8 mouse cellular contexts compared by ENCODE assay signal in the genomic region with DNA sequence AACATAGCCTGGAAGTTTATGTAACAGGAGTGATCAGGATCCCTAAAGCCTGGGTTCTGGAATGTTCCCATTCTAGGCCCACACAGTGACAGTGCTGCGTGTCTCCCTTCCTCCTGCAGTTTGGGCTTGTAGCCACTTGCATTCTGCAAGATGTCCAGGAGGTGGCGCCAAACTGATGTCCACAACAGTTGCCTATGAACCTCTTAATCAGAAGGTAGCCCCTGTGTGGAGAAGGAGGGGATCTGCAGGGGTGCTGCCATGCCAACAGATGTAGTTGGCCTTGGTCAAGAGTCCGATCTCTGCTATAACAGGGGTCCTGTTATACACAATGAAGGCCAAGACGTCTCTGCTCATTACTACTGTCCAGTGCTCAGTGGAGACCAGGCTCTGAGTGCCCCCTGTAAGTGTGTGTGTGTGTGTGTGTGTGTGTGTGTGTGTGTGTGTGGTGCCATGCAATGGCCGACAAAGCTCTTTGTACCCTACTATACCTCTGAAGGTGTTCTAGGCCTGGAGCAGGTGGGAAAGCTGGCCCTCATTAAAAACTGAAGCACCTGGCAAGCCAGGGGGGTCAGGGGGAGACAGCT. TPM values are rescaled to one million over a fixed set of nuclear protein-coding genes. Genes with fewer than 3 reads are reported as not detected.
A peak's percentile ranks its signal among the peaks of the same experiment; 100 is the strongest.
DNase-seq lines count a peak whose midpoint lies in the region; ATAC-seq and TF ChIP-seq lines count a peak whose summit lies in the region.

No protein-coding gene starts in this region.

- no peak overlapping the region for H3K9ac ChIP-seq in hindbrain, embryonic 16.5 days (ENCODE audit: low read depth, low read length)

- H3K36me3 ChIP-seq in hindbrain, embryonic 16.5 days (ENCODE audit: control insufficient read depth, insufficient read depth, low read length) = no peaks in the 10 kb centered on the region

- H3K4me3 ChIP-seq in hindbrain, embryonic 16.5 days (ENCODE audit: low read length) = no peak overlapping the region

- no peaks in the 10 kb centered on the region for H3K27me3 ChIP-seq in Patski
- no peaks in the 10 kb centered on the region for H3K27me3 ChIP-seq in hindbrain, embryonic 16.5 days (replicated peaks; ENCODE audit: control insufficient read depth, insufficient read depth, low read length)

- peaks cover 7% of the 10 kb centered on the region for H3K4me1 ChIP-seq in hindbrain, embryonic 16.5 days (ENCODE audit: control insufficient read depth, insufficient read depth, low read depth, low read length)

- WGBS in hindbrain, embryonic 16.5 days = 35% methylated on average over 5 of the region's 5 CpGs

- in situ Hi-C loops in Patski (cut with MboI; ENCODE audit: low pct_unique_long_range_greater_than_20kb) = loop anchor here (5.0 kb wide), 1 partner anchor 189 kb away; no protein-coding TSS in a partner anchor

- H3K4me2 ChIP-seq in hindbrain, embryonic 16.5 days (ENCODE audit: low read length) = no peak overlapping the region

- POLR2A ChIA-PET in Patski (lab: Charles Lee) = interaction anchor here (0.7 to 1.1 kb wide), 3 partner anchors 20 to 88 kb away, joined by 3 to 6 read pairs (median 5); no protein-coding TSS in a partner anchor

- ATAC-seq in Patski = peak; percentile 46
- peak; percentile 35 for ATAC-seq in hindbrain, embryonic 16.5 days
- ATAC-seq in megakaryocyte, adult 5-6 weeks (ENCODE audit: poor library complexity, severe bottlenecking) = peak; percentile 73

- no peaks in the 10 kb centered on the region for H3K9me3 ChIP-seq in hindbrain, embryonic 16.5 days (ENCODE audit: control insufficient read depth, low read length)

- peak; percentile 97 for TF ChIP-seq CTCF in Patski (IDR thresholded peaks at IDR 0.05)

- no peak overlapping the region for H3K27ac ChIP-seq in hindbrain, embryonic 16.5 days (ENCODE audit: low read depth, low read length)

- CTCF ChIA-PET in Patski (lab: Charles Lee) = interaction anchor here (1.2 to 1.9 kb wide), 3 partner anchors 21 to 186 kb away, joined by 9 to 15 read pairs (median 11); no protein-coding TSS in a partner anchor

- no peak for DNase-seq in Patski (ENCODE audit: low read depth, low spot score)
- DNase-seq in cerebellum, adult 9-10 months = peak; percentile 98
- DNase-seq in frontal cortex, postnatal 14 days (ENCODE audit: low spot score in 2 of 2) = peak; percentile 89
- DNase-seq in left cerebral cortex, adult 18-20 months (ENCODE audit: low spot score in 2 of 2) = peak; percentile 94
- peak; percentile 96 to 97 for DNase-seq in right cerebral cortex, adult 2 months (ENCODE audit: low spot score in 2 of 2)
- peak; percentile 78 for DNase-seq in urinary bladder, adult 2 months (ENCODE audit: low spot score)

RNA-seq across cellular contexts. Expression of gene Dkk3, which starts 24.5 kb away (rescaled TPM):
- polyA plus RNA-seq in Patski (2021) = 99.9 TPM
- 38.5 and 39.8 TPM in 2 replicates for polyA plus RNA-seq in hindbrain, embryonic 16.5 days (2015; fragmentation: Nextera tagmentation; extraction: Ambion mirVana)
- 100 to 1,000 TPM; 209 to 215 TPM for total RNA-seq in left cerebral cortex, adult 18-20 months (2021)
- total RNA-seq in megakaryocyte, adult 5-6 weeks (2015) = 0.16 TPM in 1 of 2 replicates, not detected in the other
- total RNA-seq in megakaryocyte, adult 5-6 weeks (2017) = not detected in 2 replicates
- polyA plus RNA-seq in urinary bladder, adult 2 months (2012; rRNA removed) = 68.6 and 94.4 TPM in 2 replicates

RNA-seq across cellular contexts. Expression of gene Mical2, which starts 42.3 kb away (rescaled TPM):
- polyA plus RNA-seq in Patski (2021) = 50.7 TPM
- polyA plus RNA-seq in hindbrain, embryonic 16.5 days (2015; fragmentation: Nextera tagmentation; extraction: Ambion mirVana) = 6.0 and 7.2 TPM in 2 replicates
- total RNA-seq in left cerebral cortex, adult 18-20 months (2021) = 100 to 1,000 TPM; 503 to 562 TPM
- 1.1 and 1.8 TPM in 2 replicates for total RNA-seq in megakaryocyte, adult 5-6 weeks (2015)
- 0.69 and 1.1 TPM in 2 replicates for total RNA-seq in megakaryocyte, adult 5-6 weeks (2017)
- 22.9 and 26.8 TPM in 2 replicates for polyA plus RNA-seq in urinary bladder, adult 2 months (2012; rRNA removed)
